Mouse (Mus musculus) hindbrain, embryonic 15.5 days (tissue): ENCODE results near the gene Arhgap6. TPM values are rescaled to one million over a fixed set of nuclear protein-coding genes. Genes with fewer than 3 reads are reported as not detected.
A peak's percentile ranks its signal among the peaks of the same experiment; 100 is the strongest.

Experiments
- ATAC-seq: fragments of 200-750 bp; cut with Nextera tagmentation; 2 replicates; pipeline ENCODE4 v1.8.0; 2017; ENCODE audit warnings: low read depth, moderate number of reproducible peaks, moderate TSS enrichment; ENCODE audit not compliant: low FRiP score
- H3K27ac ChIP-seq: fragments of 300-500 bp; sonication (generic); replicated peaks from 2 replicates; pipeline ENCODE4 v1.5.1; 2015; ENCODE audit warnings: mild to moderate bottlenecking, inconsistent platforms
- H3K27me3 ChIP-seq: fragments of 300-500 bp; sonication (generic); 2 replicates; pipeline ENCODE4 v1.6.1; 2015; ENCODE audit warnings: control low read depth, inconsistent platforms
- H3K36me3 ChIP-seq: fragments of 300-500 bp; sonication (generic); 2 replicates; pipeline ENCODE4 v1.6.1; 2015; ENCODE audit warnings: control low read depth, inconsistent platforms
- H3K4me1 ChIP-seq: fragments of 300-500 bp; sonication (generic); replicated peaks from 2 replicates; pipeline ENCODE4 v1.6.1; 2015; ENCODE audit warnings: control low read depth, inconsistent platforms
- H3K4me2 ChIP-seq: fragments of 300-500 bp; sonication (generic); 2 replicates; pipeline ENCODE4 v1.6.1; 2015; ENCODE audit warnings: moderate library complexity, mild to moderate bottlenecking, inconsistent platforms
- H3K4me3 ChIP-seq: fragments of 300-500 bp; sonication (generic); 2 replicates; pipeline ENCODE4 v1.5.1; 2015; ENCODE audit warnings: mild to moderate bottlenecking, inconsistent platforms
- H3K9ac ChIP-seq: fragments of 300-500 bp; sonication (generic); 2 replicates; pipeline ENCODE4 v1.6.1; 2015; ENCODE audit warnings: inconsistent platforms
- H3K9me3 ChIP-seq: fragments of 300-500 bp; sonication (generic); 2 replicates; pipeline ENCODE4 v1.6.1; 2016; ENCODE audit warnings: control low read depth, inconsistent platforms
- WGBS: fragments of 180-500 bp; shearing (Covaris S2); methylation state at CpG from one replicate; pipeline ENCODE4 v1.1.7; 2015; 5-methylcytosine and 5-hydroxymethylcytosine counted together
- polyA plus RNA-seq: library from polyadenylated mRNA; unstranded; fragments of >200 nt; fragmentation: Nextera tagmentation; extraction: Ambion mirVana; gene quantifications from 2 replicates; pipeline ENCODE4 v1.2.1, GENCODE M21; 2015

The Arhgap6 gene
- polyA plus RNA-seq, 1 experiment from 2014 or later, result 1.2 TPM

GRCm38 (mm10) chrX:169012701-169013100 lies 217.8 kb downstream of the Arhgap6 start:
- H3K27ac ChIP-seq, result no peak overlapping the region
- no peak overlapping the region for H3K4me2 ChIP-seq
- no peaks in the 10 kb centered on the region for H3K36me3 ChIP-seq
- no peaks in the 10 kb centered on the region for H3K9me3 ChIP-seq
- ATAC-seq, result no peak
- peaks cover 13% of the 10 kb centered on the region; the same call in 1 of the 2 replicates for H3K27me3 ChIP-seq
- no peak overlapping the region for H3K9ac ChIP-seq
- no peaks in the 10 kb centered on the region for H3K4me1 ChIP-seq
- H3K4me3 ChIP-seq, result no peak overlapping the region

- no peaks in the 10 kb centered on the region for H3K9me3 ChIP-seq
- H3K4me1 ChIP-seq, result no peaks in the 10 kb centered on the region
- no peak for ATAC-seq
- no peak overlapping the region for H3K4me2 ChIP-seq
- H3K4me3 ChIP-seq, result no peak overlapping the region
- no peaks in the 10 kb centered on the region for H3K36me3 ChIP-seq
- no peak overlapping the region for H3K27ac ChIP-seq
- no peak overlapping the region for H3K9ac ChIP-seq
- peaks cover 19% of the 10 kb centered on the region; the same call in 1 of the 2 replicates for H3K27me3 ChIP-seq
- WGBS, result 89% methylated on average over 1 of the region's 1 CpGs
Observed at GRCm38 (mm10) chrX:169034390-169034789, 239.5 kb downstream of the Arhgap6 start.

DNA sequence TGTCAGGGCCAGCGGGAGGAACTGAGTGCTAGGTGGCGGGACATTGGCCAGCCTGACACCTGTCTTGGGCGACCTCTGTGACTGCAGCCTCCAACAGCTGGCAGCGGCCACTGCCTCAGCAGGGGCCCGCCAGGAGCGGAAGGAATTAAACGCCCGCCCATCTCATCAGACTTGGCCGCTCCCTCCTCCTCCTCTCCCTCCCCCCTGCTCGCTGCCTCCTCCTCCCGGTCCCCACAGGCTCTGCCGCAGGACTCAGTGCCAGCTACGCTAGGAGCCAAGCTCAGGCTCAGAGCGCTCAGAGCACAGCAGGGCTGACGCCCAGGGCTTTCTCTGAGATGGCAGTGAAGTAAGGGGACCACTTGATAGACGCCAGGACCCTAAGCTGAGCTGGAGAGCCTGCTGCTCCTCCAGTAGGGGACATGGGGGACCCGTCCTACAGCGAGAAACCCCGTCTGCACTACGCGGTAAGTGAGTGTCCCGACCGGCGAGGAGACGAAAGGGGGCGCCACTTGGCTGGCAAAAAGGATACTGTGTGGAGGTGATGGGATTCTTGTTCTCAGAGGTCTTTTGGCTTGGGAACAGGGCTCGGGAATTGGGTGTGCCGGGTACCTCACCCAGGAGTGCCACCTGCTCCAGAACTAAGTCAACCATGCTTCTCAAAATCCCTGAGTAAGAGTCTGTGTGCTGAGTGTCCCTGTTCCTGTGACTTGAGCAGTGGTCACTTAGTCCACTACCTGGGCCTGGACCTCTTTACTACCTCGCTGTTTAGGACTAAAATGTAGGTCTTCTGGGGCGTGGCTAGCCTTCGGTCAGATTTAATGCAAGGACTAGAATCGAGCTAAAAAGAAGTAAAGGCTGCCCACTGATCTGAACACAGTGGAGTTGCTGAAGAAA lies 241.8 kb downstream of the Arhgap6 start:
- Histone ChIP-seq H3K9ac (peak overlapping the region; percentile 31; the same call in 1 of the 2 replicates), H3K27ac (no peak overlapping the region), H3K4me3 (peak overlapping the region; percentile 39), H3K4me1 (no peaks in the 10 kb centered on the region), H3K36me3 (no peaks in the 10 kb centered on the region), H3K27me3 (peaks cover 16% of the 10 kb centered on the region; the same call in 1 of the 2 replicates), H3K4me2 (peak overlapping the region; percentile 66), H3K9me3 (no peaks in the 10 kb centered on the region)
- 22% methylated on average over 32 of the region's 32 CpGs for WGBS
- peak; percentile 85 for ATAC-seq

- Histone ChIP-seq H3K27me3 (peaks cover 16% of the 10 kb centered on the region; the same call in 1 of the 2 replicates), H3K36me3 (no peaks in the 10 kb centered on the region), H3K9me3 (no peaks in the 10 kb centered on the region), H3K4me2 (peak overlapping the region; percentile 66), H3K4me1 (no peaks in the 10 kb centered on the region), H3K9ac (no peak overlapping the region), H3K27ac (no peak overlapping the region), H3K4me3 (no peak overlapping the region)
- ATAC-seq, result no peak
- 66% methylated on average over 4 of the region's 4 CpGs for WGBS
Observed at GRCm38 (mm10) chrX:169037401-169037800, 242.5 kb downstream of the Arhgap6 start.

DNA sequence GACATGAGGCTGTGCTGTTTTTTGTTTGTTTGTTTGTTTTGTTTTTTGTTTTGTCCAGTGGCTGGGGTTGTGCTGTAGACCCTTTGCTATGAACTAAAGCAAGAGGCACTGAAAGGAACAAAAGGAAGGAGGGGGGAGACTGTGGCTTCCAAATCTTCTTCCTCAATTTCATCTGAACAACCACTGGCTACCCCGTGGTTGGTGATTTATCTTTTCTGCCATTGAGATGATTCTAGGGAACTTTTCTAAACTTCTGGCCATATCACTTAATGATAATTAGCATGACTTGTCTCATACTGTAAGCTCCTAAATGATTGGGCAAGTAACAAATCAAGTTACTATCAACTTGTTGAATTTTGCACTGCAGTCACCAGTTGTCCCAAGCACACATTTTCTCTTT lies 249.0 kb downstream of the Arhgap6 start:
- no peak overlapping the region for H3K27ac ChIP-seq
- H3K4me2 ChIP-seq, result no peak overlapping the region
- no peak for ATAC-seq
- no peaks in the 10 kb centered on the region for H3K4me1 ChIP-seq
- no peak overlapping the region for H3K9ac ChIP-seq
- H3K36me3 ChIP-seq, result no peaks in the 10 kb centered on the region
- H3K9me3 ChIP-seq, result no peaks in the 10 kb centered on the region
- no peak overlapping the region for H3K4me3 ChIP-seq
- WGBS, result 74% methylated on average over 1 of the region's 1 CpGs
- H3K27me3 ChIP-seq, result 0 out of 2 replicates have a peak, but pooled peaks cover 2% of the 10 kb centered on the region

DNA sequence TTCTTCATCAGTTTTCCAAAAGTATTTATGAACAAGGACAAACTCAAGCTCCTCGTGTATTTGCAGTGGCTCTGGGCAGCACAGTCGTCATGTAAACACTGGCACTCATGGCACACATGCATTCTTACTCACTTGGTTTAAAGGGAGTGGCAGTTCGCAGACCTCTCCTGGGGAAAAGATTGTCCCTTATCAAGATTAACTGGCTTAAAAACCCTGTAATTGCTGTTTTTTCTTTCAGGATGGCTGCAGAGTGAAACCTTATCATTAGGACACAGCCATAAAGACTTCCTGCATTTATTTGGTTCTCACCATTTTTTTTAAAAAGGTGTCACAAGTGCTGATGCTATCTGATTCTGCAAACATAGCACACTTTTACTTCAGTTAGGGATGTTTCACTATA lies 252.7 kb downstream of the Arhgap6 start:
- 74% methylated on average over 3 of the region's 3 CpGs for WGBS
- Histone ChIP-seq H3K27me3 (0 out of 2 replicates have a peak, but pooled peaks cover 2% of the 10 kb centered on the region), H3K9me3 (no peaks in the 10 kb centered on the region)

GRCm38 (mm10) chrX:169049550-169049949 lies 254.7 kb downstream of the Arhgap6 start:
- H3K4me3 ChIP-seq, result no peak overlapping the region
- H3K36me3 ChIP-seq, result no peaks in the 10 kb centered on the region
- no peaks in the 10 kb centered on the region for H3K9me3 ChIP-seq
- H3K4me2 ChIP-seq, result no peak overlapping the region
- peaks cover 5% of the 10 kb centered on the region; the same call in 1 of the 2 replicates for H3K27me3 ChIP-seq
- no peak overlapping the region for H3K27ac ChIP-seq
- no peak for ATAC-seq
- no peaks in the 10 kb centered on the region for H3K4me1 ChIP-seq
- H3K9ac ChIP-seq, result no peak overlapping the region

More for the DNA sequence above, 252.7 kb downstream of the Arhgap6 start:
- H3K4me2 ChIP-seq, result no peak overlapping the region
- no peak overlapping the region for H3K4me3 ChIP-seq
- no peak overlapping the region for H3K27ac ChIP-seq
- H3K9ac ChIP-seq, result no peak overlapping the region
- ATAC-seq, result no peak
- no peaks in the 10 kb centered on the region for H3K36me3 ChIP-seq
- no peaks in the 10 kb centered on the region for H3K4me1 ChIP-seq

DNA sequence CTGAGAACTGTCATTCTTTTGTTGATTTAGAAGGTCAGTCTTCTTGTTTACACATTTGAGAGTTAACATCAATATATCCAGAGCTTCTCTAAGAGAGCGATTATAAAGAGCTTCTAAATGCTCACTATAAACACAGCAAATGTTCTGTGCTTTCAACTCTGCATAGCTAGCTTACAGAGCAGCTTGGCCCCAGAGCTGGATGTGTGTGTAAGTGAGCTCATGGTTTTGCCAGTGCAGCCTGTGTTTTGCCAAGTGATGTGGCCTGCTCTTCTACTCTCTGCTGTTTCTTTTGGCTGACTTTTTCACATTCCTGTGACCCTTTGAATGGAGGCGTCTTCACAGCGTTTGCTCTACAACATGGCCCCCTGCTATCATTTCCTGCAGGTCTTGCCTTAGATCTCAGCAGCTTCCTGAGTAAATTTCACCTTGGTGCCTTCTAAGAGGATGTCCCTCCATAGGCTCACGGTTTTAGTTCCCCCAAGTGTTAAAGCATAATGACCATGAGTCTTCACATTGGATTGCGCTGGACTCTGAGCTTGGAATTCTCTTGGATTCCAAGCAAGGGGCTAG lies 259.1 kb downstream of the Arhgap6 start:
- Histone ChIP-seq H3K9ac (no peak overlapping the region), H3K27ac (no peak overlapping the region), H3K27me3 (peaks cover 8% of the 10 kb centered on the region), H3K4me3 (no peak overlapping the region), H3K4me1 (no peaks in the 10 kb centered on the region), H3K36me3 (no peaks in the 10 kb centered on the region), H3K4me2 (no peak overlapping the region), H3K9me3 (no peaks in the 10 kb centered on the region)
- no peak for ATAC-seq
- 58% methylated on average over 5 of the region's 5 CpGs for WGBS

GRCm38 (mm10) chrX:169062555-169062954 lies 267.7 kb downstream of the Arhgap6 start:
- Histone ChIP-seq H3K4me2 (no peak overlapping the region), H3K4me1 (no peaks in the 10 kb centered on the region), H3K4me3 (no peak overlapping the region), H3K27me3 (peaks cover 11% of the 10 kb centered on the region; the same call in 1 of the 2 replicates), H3K27ac (no peak overlapping the region), H3K9ac (no peak overlapping the region), H3K36me3 (no peaks in the 10 kb centered on the region), H3K9me3 (no peaks in the 10 kb centered on the region)
- no peak for ATAC-seq

GRCm38 (mm10) chrX:169065298-169065697 lies 270.4 kb downstream of the Arhgap6 start:
- H3K36me3 ChIP-seq, result no peaks in the 10 kb centered on the region
- WGBS, result 66% methylated on average over 3 of the region's 3 CpGs
- no peak overlapping the region for H3K4me2 ChIP-seq
- H3K9ac ChIP-seq, result no peak overlapping the region
- H3K4me3 ChIP-seq, result no peak overlapping the region
- H3K9me3 ChIP-seq, result no peaks in the 10 kb centered on the region
- ATAC-seq, result no peak
- 0 out of 2 replicates have a peak, but pooled peaks cover 6% of the 10 kb centered on the region for H3K27me3 ChIP-seq
- no peak overlapping the region for H3K27ac ChIP-seq
- H3K4me1 ChIP-seq, result no peaks in the 10 kb centered on the region

- H3K4me3 ChIP-seq, result no peak overlapping the region
- ATAC-seq, result no peak
- WGBS, result 87% methylated on average over 1 of the region's 1 CpGs
- no peak overlapping the region for H3K9ac ChIP-seq
- 0 out of 2 replicates have a peak, but pooled peaks cover 6% of the 10 kb centered on the region for H3K27me3 ChIP-seq
- H3K9me3 ChIP-seq, result no peaks in the 10 kb centered on the region
- no peaks in the 10 kb centered on the region for H3K36me3 ChIP-seq
- H3K27ac ChIP-seq, result no peak overlapping the region
- H3K4me1 ChIP-seq, result no peaks in the 10 kb centered on the region
- no peak overlapping the region for H3K4me2 ChIP-seq
Observed at GRCm38 (mm10) chrX:169065922-169066321, 271.0 kb downstream of the Arhgap6 start.

- H3K4me3 ChIP-seq, result no peak overlapping the region
- 0 out of 2 replicates have a peak, but pooled peaks cover 2% of the 10 kb centered on the region for H3K27me3 ChIP-seq
- ATAC-seq, result no peak
- WGBS, result 63% methylated on average over 2 of the region's 2 CpGs
- H3K4me1 ChIP-seq, result no peaks in the 10 kb centered on the region
- H3K27ac ChIP-seq, result no peak overlapping the region
- no peaks in the 10 kb centered on the region for H3K36me3 ChIP-seq
- H3K9me3 ChIP-seq, result no peaks in the 10 kb centered on the region
- no peak overlapping the region for H3K9ac ChIP-seq
- no peak overlapping the region for H3K4me2 ChIP-seq
Observed at GRCm38 (mm10) chrX:169075020-169075419, 280.1 kb downstream of the Arhgap6 start.
